Mouse (Mus musculus) hindbrain, embryonic 10.5 days (tissue): ENCODE results near the gene Traf3ip1. TPM values are rescaled to one million over a fixed set of nuclear protein-coding genes. Genes with fewer than 3 reads are reported as not detected.

ENCODE experiments used
- DNase-seq: peaks from one replicate; pipeline ENCODE4 v3.0.0-alpha.2; 2017; ENCODE audit warnings: low spot score
- H3K27ac ChIP-seq: fragments of 300-500 bp; sonication (generic); 2 replicates; pipeline ENCODE4 v1.5.1; 2016; ENCODE audit warnings: mild to moderate bottlenecking, moderate library complexity
- H3K27me3 ChIP-seq: fragments of 300-500 bp; sonication (generic); 2 replicates; pipeline ENCODE4 v1.6.1; 2016; ENCODE audit warnings: mild to moderate bottlenecking; ENCODE audit not compliant: poor library complexity, insufficient read depth, severe bottlenecking
- H3K36me3 ChIP-seq: fragments of 300-500 bp; sonication (generic); 2 replicates; pipeline ENCODE4 v1.6.1; 2016; ENCODE audit warnings: mild to moderate bottlenecking, moderate library complexity
- H3K4me1 ChIP-seq: fragments of 300-500 bp; sonication (generic); replicated peaks from 2 replicates; pipeline ENCODE4 v1.6.1; 2016; ENCODE audit warnings: mild to moderate bottlenecking
- H3K4me3 ChIP-seq: fragments of 300-500 bp; sonication (generic); 2 replicates; pipeline ENCODE4 v1.5.1; 2016; ENCODE audit warnings: mild to moderate bottlenecking, moderate library complexity
- H3K9me3 ChIP-seq: fragments of 300-500 bp; sonication (generic); 2 replicates; pipeline ENCODE4 v1.6.1; 2016; ENCODE audit warnings: mild to moderate bottlenecking, moderate library complexity
- WGBS: fragments of 180-500 bp; shearing (Covaris S2); methylation state at CpG from one replicate; pipeline ENCODE4 v1.1.7; 2016; 5-methylcytosine and 5-hydroxymethylcytosine counted together
- polyA plus RNA-seq: library from polyadenylated mRNA; unstranded; fragments of >200 nt; fragmentation: Nextera tagmentation; extraction: Ambion mirVana; gene quantifications from 2 replicates; pipeline ENCODE4 v1.2.1, GENCODE M21; 2016

Traf3ip1 gene
- polyA plus RNA-seq, 1 experiment from 2014 or later, result 9.3 TPM

GRCm38 (mm10) chr1:91577883-91578517, 83.6 kb downstream of the Traf3ip1 start:
- DNase-seq, result no peak
- Histone ChIP-seq H3K27ac (no peak overlapping the region), H3K9me3 (no peaks in the 10 kb centered on the region), H3K36me3 (no peaks in the 10 kb centered on the region), H3K4me3 (no peak overlapping the region), H3K27me3 (no peaks in the 10 kb centered on the region), H3K4me1 (peaks cover 8% of the 10 kb centered on the region)
- WGBS, result 81% methylated on average over 7 of the region's 7 CpGs

Other genes with a start within 250 kb of the Traf3ip1 start
- gene Ube2f, start 244.3 kb upstream of the Traf3ip1 start, polyA plus RNA-seq, result 86.2 and 87.1 TPM in 2 replicates
- gene Scly, start 196.3 kb upstream of the Traf3ip1 start, polyA plus RNA-seq, result 17.9 and 19.1 TPM in 2 replicates
- gene Espnl, start 172.6 kb upstream of the Traf3ip1 start, polyA plus RNA-seq, result 0.05 TPM in 1 of 2 replicates, not detected in the other
- 0.35 and 0.47 TPM in 2 replicates for gene Klhl30, start 143.6 kb upstream of the Traf3ip1 start, polyA plus RNA-seq
- 0.85 and 1.7 TPM in 2 replicates for gene Erfe, start 128.2 kb upstream of the Traf3ip1 start, polyA plus RNA-seq
- gene Ilkap, start 95.8 kb upstream of the Traf3ip1 start, polyA plus RNA-seq, result 165 and 173 TPM in 2 replicates
- 285 and 401 TPM in 2 replicates for gene Hes6, start 80.6 kb upstream of the Traf3ip1 start, polyA plus RNA-seq
- gene Per2, start 35.3 kb upstream of the Traf3ip1 start, polyA plus RNA-seq, result 1.9 and 2.4 TPM in 2 replicates
- gene Asb1, start 45.9 kb downstream of the Traf3ip1 start, polyA plus RNA-seq, result 8.9 and 10.8 TPM in 2 replicates